Mouse (Mus musculus) cerebral cortex, adult 2 months (tissue): ENCODE measurements around the gene Top1.

Experiments used
- WGBS: fragments of 180-500 bp; shearing (Covaris S2); methylation state at CpG from one replicate; pipeline ENCODE4 v1.1.7; 2018; 5-methylcytosine and 5-hydroxymethylcytosine counted together

Gene Top1

GRCm38 (mm10) chr2:160744040-160744822 lies 98.5 kb downstream of the Top1 start:
- WGBS: 78% methylated on average over 7 of the region's 7 CpGs

GRCm38 (mm10) chr2:160744823-160745210 lies 99.1 kb downstream of the Top1 start:
- 59% methylated on average over 5 of the region's 5 CpGs for WGBS

- 83% methylated on average over 1 of the region's 1 CpGs for WGBS
Observed at GRCm38 (mm10) chr2:160745497-160745896, 99.8 kb downstream of the Top1 start.

GRCm38 (mm10) chr2:160746637-160747036 lies 100.9 kb downstream of the Top1 start:
- 70% methylated on average over 5 of the region's 5 CpGs for WGBS

GRCm38 (mm10) chr2:160747075-160747474 lies 101.4 kb downstream of the Top1 start:
- WGBS: 69% methylated on average over 10 of the region's 10 CpGs

GRCm38 (mm10) chr2:160756583-160757203 lies 111.0 kb downstream of the Top1 start:
- 85% methylated on average over 6 of the region's 6 CpGs for WGBS

GRCm38 (mm10) chr2:160760433-160761184 lies 114.9 kb downstream of the Top1 start:
- 67% methylated on average over 9 of the region's 9 CpGs for WGBS

GRCm38 (mm10) chr2:160763816-160764215 lies 118.1 kb downstream of the Top1 start:
- WGBS: 84% methylated on average over 3 of the region's 3 CpGs

- 72% methylated on average over 2 of the region's 2 CpGs for WGBS
Observed at GRCm38 (mm10) chr2:160764386-160764785, 118.7 kb downstream of the Top1 start.

- WGBS: 70% methylated on average over 3 of the region's 3 CpGs
Observed at GRCm38 (mm10) chr2:160765096-160765495, 119.4 kb downstream of the Top1 start.

GRCm38 (mm10) chr2:160766371-160766771 lies 120.7 kb downstream of the Top1 start:
- WGBS: 47% methylated on average over 5 of the region's 5 CpGs

GRCm38 (mm10) chr2:160767201-160767600 lies 121.5 kb downstream of the Top1 start:
- WGBS: 88% methylated on average over 2 of the region's 2 CpGs

GRCm38 (mm10) chr2:160768097-160768695 lies 122.5 kb downstream of the Top1 start:
- WGBS: 44% methylated on average over 4 of the region's 4 CpGs

- 96% methylated on average over 2 of the region's 2 CpGs for WGBS
Observed at GRCm38 (mm10) chr2:160768997-160769396, 123.3 kb downstream of the Top1 start.

GRCm38 (mm10) chr2:160770871-160771270 lies 125.2 kb downstream of the Top1 start:
- WGBS: 63% methylated on average over 1 of the region's 1 CpGs

- 87% methylated on average over 8 of the region's 8 CpGs for WGBS
Observed at GRCm38 (mm10) chr2:160771325-160772276, 125.9 kb downstream of the Top1 start.
